Mouse (Mus musculus): ENCODE results near the gene Olfr1431. TPM values are rescaled to one million over a fixed set of nuclear protein-coding genes. Genes with fewer than 3 reads are reported as not detected.
"Not testable (repeated sequence)": the region's sequence is repeated elsewhere in the genome, so short reads cannot be mapped to it uniquely, and the experiment has no call there.

Gene Olfr1431
- not detected in 2 replicates for polyA plus RNA-seq (2015; fragmentation: Nextera tagmentation; extraction: Ambion mirVana)

- 79% methylated on average over 1 of the region's 1 CpGs for WGBS
- H3K27ac ChIP-seq (ENCODE audit: low read length), result no peak within 1 kb of the TSS
- no peaks in the 10 kb centered on the region for H3K36me3 ChIP-seq (ENCODE audit: insufficient read depth, low read length)
These were observed at the start of gene Olfr1431 for GRCm38 (mm10) chr19:12200334-12200733. Olfr1431 (plus strand) TSS chr19:12200634.

GRCm38 (mm10) chr19:12170062-12170599, 30.3 kb upstream of the Olfr1431 start, which contains the start of gene Olfr1555-ps1:
Olfr1555-ps1 (minus strand) TSS chr19:12170112.
- 41% methylated on average over 1 of the region's 1 CpGs for WGBS
- H3K36me3 ChIP-seq (ENCODE audit: insufficient read depth, low read length); H3K4me2 ChIP-seq (replicated peaks; ENCODE audit: low read depth, low read length); ATAC-seq (ENCODE audit: low FRiP score, low TSS enrichment); H3K9me3 ChIP-seq (ENCODE audit: low read length); H3K4me1 ChIP-seq (ENCODE audit: insufficient read depth, low read length); H3K9ac ChIP-seq (replicated peaks; ENCODE audit: low read length); H3K27ac ChIP-seq (ENCODE audit: low read length); H3K4me3 ChIP-seq (ENCODE audit: low read length); H3K27me3 ChIP-seq (ENCODE audit: insufficient read depth, low read length): not testable (repeated sequence)

More at GRCm38 (mm10) chr19:12200334-12200733, at the start of gene Olfr1431:
- Histone ChIP-seq H3K27me3 (ENCODE audit: insufficient read depth, low read length) (no peaks in the 10 kb centered on the region), H3K9me3 (ENCODE audit: low read length) (no peaks in the 10 kb centered on the region), H3K4me3 (ENCODE audit: low read length) (no peak within 1 kb of the TSS), H3K4me2 (replicated peaks; ENCODE audit: low read depth, low read length) (no peak within 1 kb of the TSS), H3K4me1 (ENCODE audit: insufficient read depth, low read length) (no peaks in the 10 kb centered on the region), H3K9ac (replicated peaks; ENCODE audit: low read length) (no peak within 1 kb of the TSS)
- ATAC-seq (ENCODE audit: low FRiP score, low TSS enrichment), result no peak

GRCm38 (mm10) chr19:12175431-12175830, 25.0 kb upstream of the Olfr1431 start:
- not testable (repeated sequence) for H3K4me1 ChIP-seq (ENCODE audit: insufficient read depth, low read length); H3K4me2 ChIP-seq (replicated peaks; ENCODE audit: low read depth, low read length); H3K9ac ChIP-seq (replicated peaks; ENCODE audit: low read length); H3K9me3 ChIP-seq (ENCODE audit: low read length); ATAC-seq (ENCODE audit: low FRiP score, low TSS enrichment); H3K36me3 ChIP-seq (ENCODE audit: insufficient read depth, low read length); H3K4me3 ChIP-seq (ENCODE audit: low read length); H3K27me3 ChIP-seq (ENCODE audit: insufficient read depth, low read length); H3K27ac ChIP-seq (ENCODE audit: low read length)
- WGBS, result 87% methylated on average over 5 of the region's 5 CpGs

GRCm38 (mm10) chr19:12199076-12199475, 1.4 kb upstream of the Olfr1431 start:
- H3K27me3 ChIP-seq (ENCODE audit: insufficient read depth, low read length); H3K27ac ChIP-seq (ENCODE audit: low read length); H3K4me2 ChIP-seq (replicated peaks; ENCODE audit: low read depth, low read length); H3K4me3 ChIP-seq (ENCODE audit: low read length); H3K4me1 ChIP-seq (ENCODE audit: insufficient read depth, low read length); ATAC-seq (ENCODE audit: low FRiP score, low TSS enrichment); H3K36me3 ChIP-seq (ENCODE audit: insufficient read depth, low read length); H3K9me3 ChIP-seq (ENCODE audit: low read length); H3K9ac ChIP-seq (replicated peaks; ENCODE audit: low read length): not testable (repeated sequence)
- 86% methylated on average over 4 of the region's 4 CpGs for WGBS

- not testable (repeated sequence) for H3K36me3 ChIP-seq (ENCODE audit: insufficient read depth, low read length); H3K27me3 ChIP-seq (ENCODE audit: insufficient read depth, low read length); H3K4me1 ChIP-seq (ENCODE audit: insufficient read depth, low read length); H3K4me2 ChIP-seq (replicated peaks; ENCODE audit: low read depth, low read length); H3K4me3 ChIP-seq (ENCODE audit: low read length); H3K27ac ChIP-seq (ENCODE audit: low read length); H3K9me3 ChIP-seq (ENCODE audit: low read length); ATAC-seq (ENCODE audit: low FRiP score, low TSS enrichment); H3K9ac ChIP-seq (replicated peaks; ENCODE audit: low read length)
These were observed 32.1 kb downstream of the Olfr1431 start, which contains the start of gene Olfr1432 for GRCm38 (mm10) chr19:12232496-12232895. Olfr1432 (minus strand) TSS chr19:12232596.

GRCm38 (mm10) chr19:12241559-12241958, 41.1 kb downstream of the Olfr1431 start, which contains the start of gene Olfr262:
Olfr262 (minus strand) TSS chr19:12241659.
- no peaks in the 10 kb centered on the region for H3K36me3 ChIP-seq (ENCODE audit: insufficient read depth, low read length)
- WGBS, result 92% methylated on average over 1 of the region's 1 CpGs
- H3K27ac ChIP-seq (ENCODE audit: low read length), result no peak within 1 kb of the TSS
- H3K27me3 ChIP-seq (ENCODE audit: insufficient read depth, low read length), result no peaks in the 10 kb centered on the region
- no peaks in the 10 kb centered on the region for H3K9me3 ChIP-seq (ENCODE audit: low read length)
- ATAC-seq (ENCODE audit: low FRiP score, low TSS enrichment), result no peak
- no peak within 1 kb of the TSS for H3K9ac ChIP-seq (replicated peaks; ENCODE audit: low read length)
- no peaks in the 10 kb centered on the region for H3K4me1 ChIP-seq (ENCODE audit: insufficient read depth, low read length)
- no peak within 1 kb of the TSS for H3K4me3 ChIP-seq (ENCODE audit: low read length)
- H3K4me2 ChIP-seq (replicated peaks; ENCODE audit: low read depth, low read length), result no peak within 1 kb of the TSS

GRCm38 (mm10) chr19:12260732-12261131, 60.3 kb downstream of the Olfr1431 start, which contains the start of gene Olfr235:
Olfr235 (plus strand) TSS chr19:12261032.
- Histone ChIP-seq H3K4me3 (ENCODE audit: low read length) (no peak within 1 kb of the TSS), H3K9me3 (ENCODE audit: low read length) (no peaks in the 10 kb centered on the region), H3K27ac (ENCODE audit: low read length) (no peak within 1 kb of the TSS), H3K36me3 (ENCODE audit: insufficient read depth, low read length) (no peaks in the 10 kb centered on the region), H3K9ac (replicated peaks; ENCODE audit: low read length) (no peak within 1 kb of the TSS), H3K27me3 (ENCODE audit: insufficient read depth, low read length) (no peaks in the 10 kb centered on the region), H3K4me2 (replicated peaks; ENCODE audit: low read depth, low read length) (no peak within 1 kb of the TSS), H3K4me1 (ENCODE audit: insufficient read depth, low read length) (no peaks in the 10 kb centered on the region)
- no peak for ATAC-seq (ENCODE audit: low FRiP score, low TSS enrichment)
- WGBS, result 55% methylated on average over 1 of the region's 1 CpGs

Other genes starting within 250 kb of the Olfr1431 start
- gene Osbp, start 234.7 kb upstream of the Olfr1431 start, polyA plus RNA-seq (2015; fragmentation: Nextera tagmentation; extraction: Ambion mirVana), result 4.1 and 4.2 TPM in 2 replicates
- not detected in 2 replicates for gene Olfr1423, start 159.3 kb upstream of the Olfr1431 start, polyA plus RNA-seq (2015; fragmentation: Nextera tagmentation; extraction: Ambion mirVana)
- not detected in 2 replicates for gene Olfr1424, start 138.0 kb upstream of the Olfr1431 start, polyA plus RNA-seq (2015; fragmentation: Nextera tagmentation; extraction: Ambion mirVana)
- gene Olfr1425, start 122.9 kb upstream of the Olfr1431 start, polyA plus RNA-seq (2015; fragmentation: Nextera tagmentation; extraction: Ambion mirVana), result not detected in 2 replicates
- not detected in 2 replicates for gene Olfr1426, start 108.6 kb upstream of the Olfr1431 start, polyA plus RNA-seq (2015; fragmentation: Nextera tagmentation; extraction: Ambion mirVana)
- gene Olfr1427, start 97.3 kb upstream of the Olfr1431 start, polyA plus RNA-seq (2015; fragmentation: Nextera tagmentation; extraction: Ambion mirVana), result not detected in 2 replicates
- gene Olfr1428, start 84.7 kb upstream of the Olfr1431 start, polyA plus RNA-seq (2015; fragmentation: Nextera tagmentation; extraction: Ambion mirVana), result not detected in 2 replicates
- not detected in 2 replicates for gene Olfr76, start 77.4 kb upstream of the Olfr1431 start, polyA plus RNA-seq (2015; fragmentation: Nextera tagmentation; extraction: Ambion mirVana)
- not detected in 2 replicates for gene Olfr1555-ps1, start 30.5 kb upstream of the Olfr1431 start, polyA plus RNA-seq (2015; fragmentation: Nextera tagmentation; extraction: Ambion mirVana)
- not detected in 2 replicates for gene Olfr1432, start 32.0 kb downstream of the Olfr1431 start, polyA plus RNA-seq (2015; fragmentation: Nextera tagmentation; extraction: Ambion mirVana)
- gene Olfr262, start 41.0 kb downstream of the Olfr1431 start, polyA plus RNA-seq (2015; fragmentation: Nextera tagmentation; extraction: Ambion mirVana), result not detected in 2 replicates
- gene Olfr235, start 60.4 kb downstream of the Olfr1431 start, polyA plus RNA-seq (2015; fragmentation: Nextera tagmentation; extraction: Ambion mirVana), result not detected in 2 replicates
- gene Olfr1434, start 79.2 kb downstream of the Olfr1431 start, polyA plus RNA-seq (2015; fragmentation: Nextera tagmentation; extraction: Ambion mirVana), result not detected in 2 replicates
- gene Olfr1436, start 98.5 kb downstream of the Olfr1431 start, polyA plus RNA-seq (2015; fragmentation: Nextera tagmentation; extraction: Ambion mirVana), result not detected in 2 replicates
- not detected in 2 replicates for gene Olfr1437, start 124.5 kb downstream of the Olfr1431 start, polyA plus RNA-seq (2015; fragmentation: Nextera tagmentation; extraction: Ambion mirVana)
- not detected in 2 replicates for gene Olfr1438-ps1, start 135.3 kb downstream of the Olfr1431 start, polyA plus RNA-seq (2015; fragmentation: Nextera tagmentation; extraction: Ambion mirVana)
- gene Olfr1440, start 186.6 kb downstream of the Olfr1431 start, polyA plus RNA-seq (2015; fragmentation: Nextera tagmentation; extraction: Ambion mirVana), result not detected in 2 replicates
- not detected in 2 replicates for gene Olfr1441, start 216.8 kb downstream of the Olfr1431 start, polyA plus RNA-seq (2015; fragmentation: Nextera tagmentation; extraction: Ambion mirVana)
- not detected in 2 replicates for gene Pfpl, start 227.3 kb downstream of the Olfr1431 start, polyA plus RNA-seq (2015; fragmentation: Nextera tagmentation; extraction: Ambion mirVana)